Mouse (Mus musculus) lung, embryonic 14.5 days (tissue): Measurements from ENCODE around the gene Taf6l. TPM values are rescaled to one million over a fixed set of nuclear protein-coding genes. Genes with fewer than 3 reads are reported as not detected.

Experiments used
- ATAC-seq: fragments of 200-750 bp; cut with Nextera tagmentation; 2 replicates; pipeline ENCODE4 v1.8.0; 2017; ENCODE audit warnings: mild to moderate bottlenecking, moderate TSS enrichment, moderate library complexity; ENCODE audit not compliant: insufficient read depth
- DNase-seq: peaks from one replicate; pipeline ENCODE4 v3.0.0-alpha.2; 2015
- H3K27ac ChIP-seq: fragments of 300-500 bp; sonication (generic); 2 replicates; pipeline ENCODE4 v1.5.1; 2014; ENCODE audit warnings: low read depth, mild to moderate bottlenecking, moderate library complexity
- H3K27me3 ChIP-seq: fragments of 300-500 bp; sonication (generic); 2 replicates; pipeline ENCODE4 v1.6.1; 2014; ENCODE audit warnings: low read length, control low read depth; ENCODE audit not compliant: insufficient read depth
- H3K36me3 ChIP-seq: fragments of 300-500 bp; sonication (generic); 2 replicates; pipeline ENCODE4 v1.6.1; 2014; ENCODE audit warnings: control low read depth; ENCODE audit not compliant: insufficient read depth
- H3K4me1 ChIP-seq: fragments of 300-500 bp; sonication (generic); 2 replicates; pipeline ENCODE4 v1.6.1; 2014; ENCODE audit warnings: antibody characterized with exemption, control low read depth; ENCODE audit not compliant: insufficient read depth
- H3K4me2 ChIP-seq: fragments of 300-500 bp; sonication (generic); 2 replicates; pipeline ENCODE4 v1.6.1; 2014; ENCODE audit warnings: mild to moderate bottlenecking
- H3K4me3 ChIP-seq: fragments of 300-500 bp; sonication (generic); 2 replicates; pipeline ENCODE4 v1.5.1; 2014; ENCODE audit warnings: low read depth, low read length
- H3K9ac ChIP-seq: fragments of 300-500 bp; sonication (generic); 2 replicates; pipeline ENCODE4 v1.6.1; 2014
- H3K9me3 ChIP-seq: fragments of 300-500 bp; sonication (generic); 2 replicates; pipeline ENCODE4 v1.6.1; 2016; ENCODE audit warnings: low read depth, low read length, control low read depth
- CTCF ChIP-seq: IDR thresholded peaks from 2 replicates; pipeline ENCODE4 v1.5.1; 2016; ENCODE audit warnings: antibody characterized with exemption, low read depth
- WGBS: fragments of 180-500 bp; shearing (Covaris S2); extraction: QIAGEN DNeasy Blood & Tissue Kit; methylation state at CpG from one replicate; pipeline ENCODE4 v1.1.7; 2014; 5-methylcytosine and 5-hydroxymethylcytosine counted together
- polyA plus RNA-seq: library from polyadenylated mRNA; unstranded; fragments of >200 nt; fragmentation: Nextera tagmentation; extraction: Ambion mirVana; gene quantifications from 2 replicates; pipeline ENCODE4 v1.2.1, GENCODE M21; 2014

Taf6l gene
- polyA plus RNA-seq, 1 experiment from 2014 or later, result 24.7 TPM

- peak within 1 kb of the TSS; percentile 96 for H3K9ac ChIP-seq
- 0 out of 2 replicates have a peak, but pooled peaks cover 3% of the 10 kb centered on the region for H3K4me1 ChIP-seq
- under 1% methylated on average over 75 of the region's 75 CpGs for WGBS
- ATAC-seq, result peak; percentile 94
- no peaks in the 10 kb centered on the region for H3K27me3 ChIP-seq
- peaks cover 27% of the 10 kb centered on the region for H3K36me3 ChIP-seq
- peak within 1 kb of the TSS; percentile 92 for H3K27ac ChIP-seq
- H3K4me3 ChIP-seq, result peak within 1 kb of the TSS; percentile 96
- peak; percentile 99 for DNase-seq
- H3K9me3 ChIP-seq, result no peaks in the 10 kb centered on the region
- peak within 1 kb of the TSS; percentile 61 for H3K4me2 ChIP-seq
- 0 out of 2 replicates have a peak, but pooled peaks have one; percentile 7 for TF ChIP-seq CTCF
These were observed 29.4 kb downstream of the Taf6l start, which contains the start of gene Nxf1 for GRCm38 (mm10) chr19:8756635-8757387. Gene Nxf1 (plus strand): TSS chr19:8757073.

GRCm38 (mm10) chr19:8755652-8756051 is 30.6 kb downstream of the Taf6l start:
- peak overlapping the region; percentile 61 for H3K4me2 ChIP-seq
- H3K36me3 ChIP-seq, result peaks cover 38% of the 10 kb centered on the region
- WGBS, result 61% methylated on average over 3 of the region's 3 CpGs
- DNase-seq (no peak), ATAC-seq (no peak)
- no peak for TF ChIP-seq CTCF
- peak overlapping the region; percentile 96; the same call in 1 of the 2 replicates for H3K4me3 ChIP-seq
- 0 out of 2 replicates have a peak, but pooled peaks cover 3% of the 10 kb centered on the region for H3K4me1 ChIP-seq
- no peaks in the 10 kb centered on the region for H3K27me3 ChIP-seq
- H3K27ac ChIP-seq, result no peak overlapping the region
- H3K9ac ChIP-seq, result no peak overlapping the region
- no peaks in the 10 kb centered on the region for H3K9me3 ChIP-seq

GRCm38 (mm10) chr19:8747368-8747767 is 38.8 kb downstream of the Taf6l start:
- H3K9me3 ChIP-seq, result no peaks in the 10 kb centered on the region

GRCm38 (mm10) chr19:8745382-8745781 is 40.8 kb downstream of the Taf6l start:
- Histone ChIP-seq H3K4me1 (peaks cover 4% of the 10 kb centered on the region; the same call in 1 of the 2 replicates), H3K4me3 (no peak overlapping the region), H3K27me3 (no peaks in the 10 kb centered on the region), H3K9ac (no peak overlapping the region), H3K4me2 (no peak overlapping the region), H3K9me3 (no peaks in the 10 kb centered on the region), H3K27ac (no peak overlapping the region), H3K36me3 (peaks cover 80% of the 10 kb centered on the region)
- DNase-seq (no peak), ATAC-seq (no peak)
- 90% methylated on average over 1 of the region's 1 CpGs for WGBS
- TF ChIP-seq CTCF, result no peak

More at GRCm38 (mm10) chr19:8747368-8747767, 38.8 kb downstream of the Taf6l start:
- WGBS, result 76% methylated on average over 2 of the region's 2 CpGs
- Histone ChIP-seq H3K27ac (no peak overlapping the region), H3K36me3 (peaks cover 97% of the 10 kb centered on the region), H3K4me3 (no peak overlapping the region), H3K27me3 (no peaks in the 10 kb centered on the region), H3K4me2 (no peak overlapping the region), H3K4me1 (peaks cover 4% of the 10 kb centered on the region; the same call in 1 of the 2 replicates), H3K9ac (no peak overlapping the region)
- no peak for ATAC-seq
- DNase-seq, result peak; percentile 37
- TF ChIP-seq CTCF, result peak; percentile 45

GRCm38 (mm10) chr19:8742176-8742575 is 44.0 kb downstream of the Taf6l start:
- H3K4me1 ChIP-seq, result peaks cover 4% of the 10 kb centered on the region; the same call in 1 of the 2 replicates
- peak overlapping the region; percentile 95 for H3K9ac ChIP-seq
- WGBS, result 11% methylated on average over 14 of the region's 14 CpGs
- peak overlapping the region; percentile 97 for H3K4me3 ChIP-seq
- DNase-seq (no peak), ATAC-seq (no peak)
- no peak for TF ChIP-seq CTCF
- H3K27me3 ChIP-seq, result no peaks in the 10 kb centered on the region
- peaks cover 77% of the 10 kb centered on the region for H3K36me3 ChIP-seq
- H3K4me2 ChIP-seq, result peak overlapping the region; percentile 77
- no peaks in the 10 kb centered on the region for H3K9me3 ChIP-seq
- peak overlapping the region; percentile 97 for H3K27ac ChIP-seq

- peak; percentile 25; the same call in 1 of the 2 replicates for TF ChIP-seq CTCF
- peak; percentile 99 for DNase-seq
- peak within 1 kb of the TSS; percentile 97 for H3K4me3 ChIP-seq
- H3K27me3 ChIP-seq, result no peaks in the 10 kb centered on the region
- H3K4me2 ChIP-seq, result peak within 1 kb of the TSS; percentile 77
- under 1% methylated on average over 36 of the region's 36 CpGs for WGBS
- peaks cover 4% of the 10 kb centered on the region; the same call in 1 of the 2 replicates for H3K4me1 ChIP-seq
- H3K9me3 ChIP-seq, result no peaks in the 10 kb centered on the region
- peak; percentile 97 for ATAC-seq
- peak within 1 kb of the TSS; percentile 97 for H3K27ac ChIP-seq
- peak within 1 kb of the TSS; percentile 95 for H3K9ac ChIP-seq
- H3K36me3 ChIP-seq, result peaks cover 69% of the 10 kb centered on the region
These were observed 44.9 kb downstream of the Taf6l start, which contains the start of gene Stx5a for GRCm38 (mm10) chr19:8741243-8741869. Gene Stx5a (plus strand): TSS chr19:8741413.

GRCm38 (mm10) chr19:8740603-8741002 is 45.6 kb downstream of the Taf6l start, which contains the start of gene 1700092M07Rik:
Gene 1700092M07Rik (plus strand): TSS chr19:8740718.
- TF ChIP-seq CTCF, result no peak
- H3K27me3 ChIP-seq, result no peaks in the 10 kb centered on the region
- ATAC-seq (no peak), DNase-seq (no peak)
- H3K4me1 ChIP-seq, result peaks cover 4% of the 10 kb centered on the region; the same call in 1 of the 2 replicates
- peak within 1 kb of the TSS; percentile 97 for H3K27ac ChIP-seq
- H3K4me3 ChIP-seq, result peak within 1 kb of the TSS; percentile 97
- WGBS, result 66% methylated on average over 14 of the region's 14 CpGs
- peak within 1 kb of the TSS; percentile 95 for H3K9ac ChIP-seq
- H3K36me3 ChIP-seq, result peaks cover 61% of the 10 kb centered on the region
- H3K9me3 ChIP-seq, result no peaks in the 10 kb centered on the region
- H3K4me2 ChIP-seq, result peak within 1 kb of the TSS; percentile 77
